Mouse (Mus musculus) ES-E14 (cell line): ENCODE data around the gene Wdr41.

ENCODE experiments used
- HCFC1 ChIP-seq: IDR thresholded peaks from 2 replicates; pipeline ENCODE4 v1.6.1; 2012; ENCODE audit warnings: low read length, inconsistent platforms, borderline replicate concordance; ENCODE audit not compliant: insufficient read depth
- MAFK ChIP-seq: IDR thresholded peaks from 2 replicates; pipeline ENCODE4 v1.6.1; 2014; ENCODE audit warnings: mild to moderate bottlenecking, low read depth, low read length, inconsistent platforms; ENCODE audit not compliant: insufficient read depth

DNA sequence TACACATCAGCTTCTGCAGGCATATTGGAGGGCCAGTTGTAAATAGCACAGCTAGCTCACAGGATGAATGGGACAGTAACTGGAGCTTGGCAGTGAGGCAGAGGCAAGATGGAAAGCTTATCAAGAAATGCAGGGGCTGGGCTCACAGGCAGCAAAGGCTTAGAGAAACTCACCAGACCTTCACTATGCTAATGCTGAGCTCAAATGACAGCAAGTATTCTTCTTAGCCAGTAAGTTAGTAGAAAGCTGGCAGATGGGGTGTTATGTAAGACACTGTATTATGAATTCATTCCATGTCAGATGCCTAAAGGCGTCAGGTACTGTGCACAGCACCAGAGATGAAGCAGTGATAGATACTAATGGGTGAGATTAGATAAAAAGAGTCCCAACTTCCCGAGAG is 58.6 kb downstream of the Wdr41 start:
- TF ChIP-seq HCFC1 (no peak), MAFK (no peak)
